In the genomic region with DNA sequence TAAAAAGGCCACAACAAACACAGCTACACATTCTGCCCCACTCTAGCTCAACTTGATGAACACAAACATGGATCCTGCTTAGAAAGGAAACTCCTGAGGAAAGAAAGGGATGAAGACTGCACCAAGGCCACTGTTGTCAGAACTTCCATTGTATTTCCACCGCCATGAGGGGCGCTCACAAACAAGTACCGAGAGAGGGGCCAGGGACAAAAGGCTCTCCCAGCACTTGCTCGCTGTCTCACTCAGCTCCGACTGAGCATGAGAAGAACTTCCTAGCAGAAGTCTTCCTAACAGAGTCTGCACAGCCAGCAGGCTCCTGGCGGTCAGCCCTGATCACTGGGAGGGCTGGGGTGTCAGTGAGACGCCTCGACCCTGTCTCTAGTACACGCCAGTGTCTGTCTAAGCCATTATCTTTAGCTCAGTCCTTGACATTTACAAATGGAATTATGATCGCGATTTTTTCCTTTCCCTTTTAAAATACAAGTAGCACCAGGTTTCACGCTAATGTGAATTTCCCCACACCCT, we compare ENCODE assay signal across 13 mouse cellular contexts. TPM values are rescaled to one million over a fixed set of nuclear protein-coding genes. Genes with fewer than 3 reads are reported as not detected.
A peak's percentile ranks its signal among the peaks of the same experiment; 100 is the strongest.
DNase-seq lines count a peak whose midpoint lies in the region; ATAC-seq lines count a peak whose summit lies in the region.
"Had no signal": no experiment of that assay in that cellular context is flagged by ENCODE, and none has a peak within 500 bp of the region (broad histone marks: within the 10 kb centered on the region; RNA-seq: fewer than 3 reads in every experiment).

No protein-coding gene starts in this region.

- ATAC-seq in forebrain, embryonic 16.5 days, result no peak

- H3K4me3 ChIP-seq in forebrain, embryonic 10.5 days, result no peak overlapping the region
- H3K4me3 ChIP-seq in forebrain, embryonic 16.5 days (replicated peaks; ENCODE audit: low read length), result no peak overlapping the region
- H3K4me3 ChIP-seq: limb, embryonic 12.5 days; megakaryocyte, embryonic 14.5 days; neural tube, embryonic 13.5 days had no signal

- no peaks in the 10 kb centered on the region for H3K9me3 ChIP-seq in forebrain, embryonic 10.5 days
- H3K9me3 ChIP-seq in forebrain, embryonic 16.5 days (ENCODE audit: control insufficient read depth, low read length), result no peaks in the 10 kb centered on the region
- H3K9me3 ChIP-seq: limb, embryonic 12.5 days; megakaryocyte, embryonic 14.5 days; neural tube, embryonic 13.5 days had no signal

- no peaks in the 10 kb centered on the region for H3K27me3 ChIP-seq in forebrain, embryonic 10.5 days (ENCODE audit: poor library complexity, severe bottlenecking)
- no peaks in the 10 kb centered on the region for H3K27me3 ChIP-seq in forebrain, embryonic 16.5 days (replicated peaks; ENCODE audit: control insufficient read depth, insufficient read depth, low read length)
- H3K27me3 ChIP-seq: limb, embryonic 12.5 days; megakaryocyte, embryonic 14.5 days; neural tube, embryonic 13.5 days had no signal

- no peak overlapping the region for H3K9ac ChIP-seq in forebrain, embryonic 16.5 days (replicated peaks; ENCODE audit: low read depth, low read length)
- H3K9ac ChIP-seq: limb, embryonic 12.5 days; neural tube, embryonic 13.5 days had no signal

- H3K4me1 ChIP-seq in forebrain, embryonic 10.5 days, result peaks cover 26% of the 10 kb centered on the region
- no peaks in the 10 kb centered on the region for H3K4me1 ChIP-seq in forebrain, embryonic 16.5 days (replicated peaks; ENCODE audit: control insufficient read depth, insufficient read depth, low read length)
- H3K4me1 ChIP-seq: neural tube, embryonic 13.5 days had no signal

- H3K4me2 ChIP-seq in forebrain, embryonic 16.5 days (ENCODE audit: low read length), result no peak overlapping the region
- H3K4me2 ChIP-seq: limb, embryonic 12.5 days; neural tube, embryonic 13.5 days had no signal

- peaks cover 63% of the 10 kb centered on the region for H3K36me3 ChIP-seq in forebrain, embryonic 10.5 days (replicated peaks)
- H3K36me3 ChIP-seq in forebrain, embryonic 16.5 days (ENCODE audit: control insufficient read depth, insufficient read depth), result peaks cover 20% of the 10 kb centered on the region

- 67% methylated on average over 12 of the region's 12 CpGs for WGBS in forebrain, embryonic 10.5 days
- WGBS in forebrain, embryonic 16.5 days, result 59% methylated on average over 12 of the region's 12 CpGs

- DNase-seq in forebrain, embryonic 10.5 days (ENCODE audit: extremely low spot score, low spot score), result no peak
- peak; percentile 23 to 28 for DNase-seq in kidney, postnatal 4 days
- no peak for DNase-seq in kidney, adult 9 months
- peak; percentile 76 for DNase-seq in adrenal gland, adult 2 months
- DNase-seq in lung, postnatal 14 days, result peak; percentile 58
- DNase-seq in embryo, embryonic 10.5 days (ENCODE audit: low spot score), result no peak
- DNase-seq in layer of hippocampus, postnatal 25 days (ENCODE audit: extremely low spot score in 1 of 2, low spot score in 1 of 2), result no peak
- DNase-seq: kidney, postnatal 25 days; thymus, postnatal 4 days had no signal

- H3K27ac ChIP-seq in forebrain, embryonic 10.5 days, result 0 out of 2 replicates have a peak overlapping the region, but pooled peaks have one; percentile 36
- H3K27ac ChIP-seq in forebrain, embryonic 16.5 days (ENCODE audit: low read length), result no peak overlapping the region
- H3K27ac ChIP-seq: limb, embryonic 12.5 days; neural tube, embryonic 13.5 days had no signal

RNA-seq across cellular contexts. Expression of a gene that starts 2.6 kb away (rescaled TPM):
- 2.5 and 3.8 TPM in 2 replicates for polyA plus RNA-seq in forebrain, embryonic 10.5 days (2016; fragmentation: Nextera tagmentation; extraction: Ambion mirVana)
- 0.99 and 1.4 TPM in 2 replicates for polyA plus RNA-seq in forebrain, embryonic 16.5 days (2015; fragmentation: Nextera tagmentation; extraction: Ambion mirVana)
- not detected for total RNA-seq in adrenal gland, adult 2 months (2021)
- polyA plus RNA-seq in adrenal gland, adult 2 months (2012; rRNA removed), result 4.3 and 6.8 TPM in 2 replicates
- 1 to 10 TPM in 1 of 2 experiments, not detected in 1; 2.2 TPM for total RNA-seq in layer of hippocampus, postnatal 25 days (2021)
- polyA plus RNA-seq: limb, embryonic 12.5 days; neural tube, embryonic 13.5 days had no signal

RNA-seq across cellular contexts. Expression of a gene that starts 18.1 kb away (rescaled TPM):
- polyA plus RNA-seq in forebrain, embryonic 10.5 days (2016; fragmentation: Nextera tagmentation; extraction: Ambion mirVana), result 4.0 and 4.4 TPM in 2 replicates
- polyA plus RNA-seq in forebrain, embryonic 16.5 days (2015; fragmentation: Nextera tagmentation; extraction: Ambion mirVana), result 5.0 and 7.0 TPM in 2 replicates
- 10 to 100 TPM; 47.8 to 73.2 TPM for total RNA-seq in adrenal gland, adult 2 months (2021)
- 63.1 and 63.4 TPM in 2 replicates for polyA plus RNA-seq in adrenal gland, adult 2 months (2012; rRNA removed)
- 10 to 100 TPM; 59.1 to 69.1 TPM for total RNA-seq in layer of hippocampus, postnatal 25 days (2021)

RNA-seq across cellular contexts. Expression of a gene that starts 40.5 kb away (rescaled TPM):
- polyA plus RNA-seq in forebrain, embryonic 10.5 days (2016; fragmentation: Nextera tagmentation; extraction: Ambion mirVana), result 27.3 and 27.4 TPM in 2 replicates
- polyA plus RNA-seq in forebrain, embryonic 16.5 days (2015; fragmentation: Nextera tagmentation; extraction: Ambion mirVana), result 13.1 and 14.3 TPM in 2 replicates
- 10 to 100 TPM; 38.5 to 78.4 TPM for total RNA-seq in adrenal gland, adult 2 months (2021)
- 16.8 and 22.1 TPM in 2 replicates for polyA plus RNA-seq in adrenal gland, adult 2 months (2012; rRNA removed)
- total RNA-seq in layer of hippocampus, postnatal 25 days (2021), result 10 to 100 TPM; 39.7 TPM

RNA-seq across cellular contexts. Expression of a gene that starts 59.1 kb away (rescaled TPM):
- polyA plus RNA-seq in forebrain, embryonic 10.5 days (2016; fragmentation: Nextera tagmentation; extraction: Ambion mirVana), result not detected in 2 replicates
- 0.08 TPM in 1 of 2 replicates, not detected in the other for polyA plus RNA-seq in forebrain, embryonic 16.5 days (2015; fragmentation: Nextera tagmentation; extraction: Ambion mirVana)
- total RNA-seq in adrenal gland, adult 2 months (2021), result 10 to 100 TPM in 1 of 2 experiments, 1 to 10 TPM in 1; 9.2 to 14.2 TPM
- 4.3 and 5.7 TPM in 2 replicates for polyA plus RNA-seq in adrenal gland, adult 2 months (2012; rRNA removed)
- total RNA-seq in layer of hippocampus, postnatal 25 days (2021), result 1 to 10 TPM; 1.8 to 3.2 TPM
- polyA plus RNA-seq: limb, embryonic 12.5 days had no signal

Comparison
In these comparisons a context has a peak if more than half of its experiments do, and no peak if none do; other contexts are left out.
1. DNase-seq: peak in kidney, postnatal 4 days (2 of 2), adrenal gland, adult 2 months (single experiment) and lung, postnatal 14 days (single experiment); none in forebrain, embryonic 10.5 days (single experiment), kidney, adult 9 months (single experiment), embryo, embryonic 10.5 days (single experiment) and layer of hippocampus, postnatal 25 days (0 of 2).